In the genomic region with DNA sequence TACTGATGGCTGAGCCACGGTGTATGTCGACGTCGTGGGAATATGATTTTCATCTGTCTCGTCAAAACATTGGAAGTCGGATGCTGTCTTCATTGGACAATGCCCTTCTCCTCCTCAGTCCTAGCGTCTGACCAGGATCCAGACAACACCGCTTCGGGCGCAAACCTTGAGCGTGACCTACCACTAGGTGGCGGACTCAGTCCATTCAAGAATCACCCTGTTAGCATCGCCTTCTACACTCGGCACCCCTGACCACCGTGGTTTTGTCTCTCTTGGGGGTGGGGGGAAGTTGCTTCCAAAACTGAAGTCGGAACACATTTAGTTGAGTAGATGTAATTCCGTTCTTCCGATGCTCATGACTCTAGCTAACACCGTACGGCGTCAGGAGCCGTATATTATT, we compare ENCODE assay signal across 8 mouse cellular contexts. TPM values are rescaled to one million over a fixed set of nuclear protein-coding genes. Genes with fewer than 3 reads are reported as not detected.
DNase-seq lines count a peak whose midpoint lies in the region; ATAC-seq lines count a peak whose summit lies in the region.

No protein-coding gene starts in this region.

- peak; percentile 86 for DNase-seq in R1 (ENCODE audit: low read depth, low spot score)
- peak; percentile 94 to 95 for DNase-seq in cerebellum, postnatal 25 days
- peak; percentile 87 to 93 for DNase-seq in frontal cortex, postnatal 36 days (ENCODE audit: low spot score in 2 of 2)
- DNase-seq in hindbrain, embryonic 14.5 days (ENCODE audit: low spot score), result peak; percentile 91
- DNase-seq in layer of hippocampus, postnatal 14 days (ENCODE audit: low spot score in 2 of 2), result peak; percentile 88 to 93
- DNase-seq in lung, postnatal 10 days, result peak; percentile 95
- peak; percentile 76 for DNase-seq in ovary, postnatal 10 days (ENCODE audit: low spot score)
- DNase-seq in thymus, postnatal 0 days (ENCODE audit: low spot score), result peak; percentile 88

- H3K9me3 ChIP-seq in hindbrain, embryonic 14.5 days (ENCODE audit: control insufficient read depth, low read length), result no peaks in the 10 kb centered on the region

- H3K9ac ChIP-seq in hindbrain, embryonic 14.5 days, result 0 out of 2 replicates have a peak overlapping the region, but pooled peaks have one; percentile 25

- WGBS in hindbrain, embryonic 14.5 days, result 2% methylated on average over 22 of the region's 22 CpGs

- ATAC-seq in hindbrain, embryonic 14.5 days (ENCODE audit: low FRiP score), result peak; percentile 44; the same call in 1 of the 2 replicates

- no peak overlapping the region for H3K27ac ChIP-seq in hindbrain, embryonic 14.5 days

- H3K27me3 ChIP-seq in hindbrain, embryonic 14.5 days (ENCODE audit: control insufficient read depth, insufficient read depth, low read length), result peaks cover 61% of the 10 kb centered on the region

- peak overlapping the region; percentile 24 for H3K4me3 ChIP-seq in hindbrain, embryonic 14.5 days (replicated peaks; ENCODE audit: low read length)

- peak overlapping the region; percentile 99 for H3K4me2 ChIP-seq in hindbrain, embryonic 14.5 days (replicated peaks)

- H3K4me1 ChIP-seq in hindbrain, embryonic 14.5 days (replicated peaks; ENCODE audit: control insufficient read depth, insufficient read depth, low read length), result peaks cover 36% of the 10 kb centered on the region; the same call in 1 of the 2 replicates

- H3K36me3 ChIP-seq in hindbrain, embryonic 14.5 days (replicated peaks; ENCODE audit: control insufficient read depth, insufficient read depth), result no peaks in the 10 kb centered on the region

RNA-seq across cellular contexts. Expression of gene Gm37419, which starts 4.1 kb away (rescaled TPM):
- not detected in 2 replicates for polyA plus RNA-seq in hindbrain, embryonic 14.5 days (2014; fragmentation: Nextera tagmentation; extraction: Ambion mirVana)
- not detected for total RNA-seq in layer of hippocampus, postnatal 14 days (2021)
- not detected in 2 replicates for polyA plus RNA-seq in thymus, postnatal 0 days (2015; fragmentation: Nextera tagmentation; extraction: Ambion mirVana)

RNA-seq across cellular contexts. Expression of gene Bcl6, which starts 4.5 kb away (rescaled TPM):
- polyA plus RNA-seq in hindbrain, embryonic 14.5 days (2014; fragmentation: Nextera tagmentation; extraction: Ambion mirVana), result 0.35 and 0.50 TPM in 2 replicates
- 10 to 100 TPM; 38.0 to 40.8 TPM for total RNA-seq in layer of hippocampus, postnatal 14 days (2021)
- polyA plus RNA-seq in thymus, postnatal 0 days (2015; fragmentation: Nextera tagmentation; extraction: Ambion mirVana), result 11.9 and 15.1 TPM in 2 replicates

RNA-seq across cellular contexts. Expression of gene Rtp2, which starts 52.0 kb away (rescaled TPM):
- not detected in 2 replicates for polyA plus RNA-seq in hindbrain, embryonic 14.5 days (2014; fragmentation: Nextera tagmentation; extraction: Ambion mirVana)
- under 1 TPM; 0.36 to 0.65 TPM for total RNA-seq in layer of hippocampus, postnatal 14 days (2021)
- not detected in 2 replicates for polyA plus RNA-seq in thymus, postnatal 0 days (2015; fragmentation: Nextera tagmentation; extraction: Ambion mirVana)
